ENCODE assay signal across 8 mouse cellular contexts in the genomic region with DNA sequence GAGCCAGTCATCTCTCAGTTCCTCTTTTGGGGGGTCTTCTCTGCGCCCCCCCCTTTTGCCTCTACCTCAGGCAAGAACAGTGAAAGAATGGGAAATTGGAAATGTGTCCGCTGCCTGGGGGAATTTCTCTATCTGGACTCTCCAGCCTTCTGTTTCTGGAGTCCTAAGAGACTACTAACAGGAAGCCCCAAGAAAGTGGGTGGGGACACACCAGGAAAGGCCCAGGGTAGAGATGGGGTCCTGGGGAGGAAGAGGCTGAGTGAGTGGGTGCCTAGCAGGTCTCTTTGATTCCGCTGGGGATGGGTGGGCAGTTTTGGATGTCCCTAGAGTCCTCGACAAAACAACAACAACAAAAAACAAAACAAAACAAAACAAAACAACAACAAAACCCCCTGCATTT. TPM values are rescaled to one million over a fixed set of nuclear protein-coding genes. Genes with fewer than 3 reads are reported as not detected.
DNase-seq lines count a peak whose midpoint lies in the region; ATAC-seq and TF ChIP-seq lines count a peak whose summit lies in the region.

No protein-coding gene starts in this region.

- H3K9ac ChIP-seq in kidney, postnatal 0 days (ENCODE audit: low read depth, low read length): no peak overlapping the region
- peak overlapping the region; percentile 75 for H3K9ac ChIP-seq in forebrain, embryonic 11.5 days (ENCODE audit: low read length)
- no peak overlapping the region for H3K9ac ChIP-seq in intestine, postnatal 0 days (ENCODE audit: low read depth, low read length)
- no peak overlapping the region; the same call in 1 of the 2 replicates for H3K9ac ChIP-seq in neural tube, embryonic 14.5 days (replicated peaks; ENCODE audit: low read depth, low read length)

- no peak for TF ChIP-seq CTCF in kidney, postnatal 0 days (IDR thresholded peaks at IDR 0.05; ENCODE audit: low read depth)
- TF ChIP-seq CTCF in intestine, postnatal 0 days (IDR thresholded peaks at IDR 0.05; ENCODE audit: low read depth): no peak

- peak overlapping the region; percentile 60 for H3K27ac ChIP-seq in kidney, postnatal 0 days
- no peak overlapping the region for H3K27ac ChIP-seq in forebrain, embryonic 11.5 days (ENCODE audit: low read depth, low read length)
- H3K27ac ChIP-seq in intestine, postnatal 0 days (ENCODE audit: low read depth, low read length): no peak overlapping the region
- no peak overlapping the region for H3K27ac ChIP-seq in neural tube, embryonic 14.5 days (ENCODE audit: low read depth, low read length)

- H3K27me3 ChIP-seq in kidney, postnatal 0 days (ENCODE audit: insufficient read depth, low read length): no peaks in the 10 kb centered on the region
- H3K27me3 ChIP-seq in forebrain, embryonic 11.5 days (ENCODE audit: control insufficient read depth, insufficient read depth, low read length): no peaks in the 10 kb centered on the region
- H3K27me3 ChIP-seq in intestine, postnatal 0 days (replicated peaks; ENCODE audit: control insufficient read depth, insufficient read depth, low read length): no peaks in the 10 kb centered on the region
- no peaks in the 10 kb centered on the region for H3K27me3 ChIP-seq in neural tube, embryonic 14.5 days (ENCODE audit: control insufficient read depth, insufficient read depth, low read length)

- peak overlapping the region; percentile 70 for H3K4me2 ChIP-seq in kidney, postnatal 0 days (ENCODE audit: low read length)
- peak overlapping the region; percentile 76 for H3K4me2 ChIP-seq in forebrain, embryonic 11.5 days (ENCODE audit: low read depth, low read length, severe bottlenecking)
- peak overlapping the region; percentile 92 for H3K4me2 ChIP-seq in intestine, postnatal 0 days (replicated peaks; ENCODE audit: low read depth)
- peak overlapping the region; percentile 87; the same call in 1 of the 2 replicates for H3K4me2 ChIP-seq in neural tube, embryonic 14.5 days (ENCODE audit: low read depth, low read length)

- ATAC-seq in kidney, postnatal 0 days (replicated peaks; ENCODE audit: low FRiP score, low read depth): no peak
- 0 out of 2 replicates have a peak, but pooled peaks have one; percentile 4 for ATAC-seq in forebrain, embryonic 11.5 days (replicated peaks; ENCODE audit: low FRiP score)
- no peak for ATAC-seq in intestine, postnatal 0 days
- no peak for ATAC-seq in neural tube, embryonic 14.5 days (ENCODE audit: low read depth)

- H3K4me3 ChIP-seq in kidney, postnatal 0 days (replicated peaks; ENCODE audit: low read depth, low read length): peak overlapping the region; percentile 65
- H3K4me3 ChIP-seq in forebrain, embryonic 11.5 days (ENCODE audit: low read depth, low read length): no peak overlapping the region; the same call in 1 of the 2 replicates
- H3K4me3 ChIP-seq in intestine, postnatal 0 days (ENCODE audit: low read depth, low read length): no peak overlapping the region; the same call in 1 of the 2 replicates
- H3K4me3 ChIP-seq in neural tube, embryonic 14.5 days (ENCODE audit: low read depth, low read length): peak overlapping the region; percentile 59

- H3K4me1 ChIP-seq in kidney, postnatal 0 days (replicated peaks; ENCODE audit: insufficient read depth, low read length): peaks cover 9% of the 10 kb centered on the region
- H3K4me1 ChIP-seq in forebrain, embryonic 11.5 days (replicated peaks; ENCODE audit: control insufficient read depth, insufficient read depth, low read length): peaks cover 8% of the 10 kb centered on the region
- 0 out of 2 replicates have a peak, but pooled peaks cover 4% of the 10 kb centered on the region for H3K4me1 ChIP-seq in intestine, postnatal 0 days (replicated peaks; ENCODE audit: control insufficient read depth, insufficient read depth, low read length)
- H3K4me1 ChIP-seq in neural tube, embryonic 14.5 days (ENCODE audit: control insufficient read depth, insufficient read depth, low read length): peaks cover 5% of the 10 kb centered on the region; the same call in 1 of the 2 replicates

- no peak for DNase-seq in kidney, postnatal 0 days (ENCODE audit: low spot score)
- no peak for DNase-seq in kidney, adult 18-20 months
- DNase-seq in forebrain, embryonic 11.5 days (ENCODE audit: low spot score): no peak
- no peak for DNase-seq in adrenal gland, adult 8-10 months
- DNase-seq in thymus, postnatal 4 days: no peak
- DNase-seq in spleen, adult 12 weeks (ENCODE audit: low spot score): no peak

- H3K9me3 ChIP-seq in kidney, postnatal 0 days (replicated peaks; ENCODE audit: low read length): no peaks in the 10 kb centered on the region
- no peaks in the 10 kb centered on the region for H3K9me3 ChIP-seq in forebrain, embryonic 11.5 days (ENCODE audit: control insufficient read depth, low read length)
- no peaks in the 10 kb centered on the region for H3K9me3 ChIP-seq in intestine, postnatal 0 days (ENCODE audit: control insufficient read depth)
- no peaks in the 10 kb centered on the region for H3K9me3 ChIP-seq in neural tube, embryonic 14.5 days (ENCODE audit: control insufficient read depth, low read length)

- H3K36me3 ChIP-seq in kidney, postnatal 0 days (ENCODE audit: insufficient read depth, low read length): no peaks in the 10 kb centered on the region
- H3K36me3 ChIP-seq in forebrain, embryonic 11.5 days (ENCODE audit: control insufficient read depth, insufficient read depth, low read length): no peaks in the 10 kb centered on the region
- no peaks in the 10 kb centered on the region for H3K36me3 ChIP-seq in intestine, postnatal 0 days (ENCODE audit: control insufficient read depth, insufficient read depth)
- H3K36me3 ChIP-seq in neural tube, embryonic 14.5 days (ENCODE audit: control insufficient read depth, insufficient read depth, low read length): no peaks in the 10 kb centered on the region

- WGBS in kidney, postnatal 0 days: 44% methylated on average over 4 of the region's 4 CpGs
- whole genome bisulfite sequencing in forebrain, embryonic 11.5 days: 46% methylated on average over 4 of the region's 4 CpGs
- WGBS in intestine, postnatal 0 days: 47% methylated on average over 4 of the region's 4 CpGs
- 43% methylated on average over 4 of the region's 4 CpGs for WGBS in neural tube, embryonic 14.5 days

RNA-seq across cellular contexts. Expression of gene Tnfsf9, which starts 0.6 kb away (rescaled TPM):
- 6.1 and 6.8 TPM in 2 replicates for polyA plus RNA-seq in kidney, postnatal 0 days (2015; fragmentation: Nextera tagmentation; extraction: Ambion mirVana)
- polyA plus RNA-seq in forebrain, embryonic 11.5 days (2014; fragmentation: Nextera tagmentation; extraction: Ambion mirVana): 10.9 and 12.9 TPM in 2 replicates
- polyA plus RNA-seq in intestine, postnatal 0 days (2015; fragmentation: Nextera tagmentation; extraction: Ambion mirVana): 1.2 and 1.6 TPM in 2 replicates
- 4.8 and 8.4 TPM in 2 replicates for polyA plus RNA-seq in neural tube, embryonic 14.5 days (2014; fragmentation: Nextera tagmentation; extraction: Ambion mirVana)
- total RNA-seq in adrenal gland, adult 8-10 months (2022): under 1 TPM in 3 of 4 experiments, not detected in 1; 0.21 to 0.30 (median 0.26) TPM

RNA-seq across cellular contexts. Expression of gene Tubb4a, which starts 16.9 kb away (rescaled TPM):
- polyA plus RNA-seq in kidney, postnatal 0 days (2015; fragmentation: Nextera tagmentation; extraction: Ambion mirVana): 15.4 and 16.4 TPM in 2 replicates
- 81.6 and 99.7 TPM in 2 replicates for polyA plus RNA-seq in forebrain, embryonic 11.5 days (2014; fragmentation: Nextera tagmentation; extraction: Ambion mirVana)
- polyA plus RNA-seq in intestine, postnatal 0 days (2015; fragmentation: Nextera tagmentation; extraction: Ambion mirVana): 12.6 and 14.6 TPM in 2 replicates
- polyA plus RNA-seq in neural tube, embryonic 14.5 days (2014; fragmentation: Nextera tagmentation; extraction: Ambion mirVana): 347 and 373 TPM in 2 replicates
- total RNA-seq in adrenal gland, adult 8-10 months (2022): 1 to 10 TPM; 4.4 to 6.8 (median 6.6) TPM

RNA-seq across cellular contexts. Expression of gene Dennd1c, which starts 26.2 kb away (rescaled TPM):
- 4.2 and 5.1 TPM in 2 replicates for polyA plus RNA-seq in kidney, postnatal 0 days (2015; fragmentation: Nextera tagmentation; extraction: Ambion mirVana)
- polyA plus RNA-seq in forebrain, embryonic 11.5 days (2014; fragmentation: Nextera tagmentation; extraction: Ambion mirVana): 4.6 and 5.7 TPM in 2 replicates
- 5.2 and 5.3 TPM in 2 replicates for polyA plus RNA-seq in intestine, postnatal 0 days (2015; fragmentation: Nextera tagmentation; extraction: Ambion mirVana)
- 3.2 and 4.3 TPM in 2 replicates for polyA plus RNA-seq in neural tube, embryonic 14.5 days (2014; fragmentation: Nextera tagmentation; extraction: Ambion mirVana)
- 1 to 10 TPM; 1.5 to 4.3 (median 2.5) TPM for total RNA-seq in adrenal gland, adult 8-10 months (2022)

RNA-seq across cellular contexts. Expression of gene Slc25a23, which starts 44.8 kb away (rescaled TPM):
- polyA plus RNA-seq in kidney, postnatal 0 days (2015; fragmentation: Nextera tagmentation; extraction: Ambion mirVana): 10.2 and 10.7 TPM in 2 replicates
- polyA plus RNA-seq in forebrain, embryonic 11.5 days (2014; fragmentation: Nextera tagmentation; extraction: Ambion mirVana): 19.9 and 21.5 TPM in 2 replicates
- polyA plus RNA-seq in intestine, postnatal 0 days (2015; fragmentation: Nextera tagmentation; extraction: Ambion mirVana): 4.8 and 5.1 TPM in 2 replicates
- 37.2 and 48.9 TPM in 2 replicates for polyA plus RNA-seq in neural tube, embryonic 14.5 days (2014; fragmentation: Nextera tagmentation; extraction: Ambion mirVana)
- 100 to 1,000 TPM in 2 of 4 experiments, 10 to 100 TPM in 2; 66.5 to 128 (median 97.6) TPM for total RNA-seq in adrenal gland, adult 8-10 months (2022)

RNA-seq across cellular contexts. Expression of gene Cd70, which starts 45.1 kb away (rescaled TPM):
- 0.28 TPM in 1 of 2 replicates, not detected in the other for polyA plus RNA-seq in kidney, postnatal 0 days (2015; fragmentation: Nextera tagmentation; extraction: Ambion mirVana)
- not detected in 2 replicates for polyA plus RNA-seq in forebrain, embryonic 11.5 days (2014; fragmentation: Nextera tagmentation; extraction: Ambion mirVana)
- not detected in 2 replicates for polyA plus RNA-seq in intestine, postnatal 0 days (2015; fragmentation: Nextera tagmentation; extraction: Ambion mirVana)
- polyA plus RNA-seq in neural tube, embryonic 14.5 days (2014; fragmentation: Nextera tagmentation; extraction: Ambion mirVana): 0.44 and 2.3 TPM in 2 replicates
- not detected for total RNA-seq in adrenal gland, adult 8-10 months (2022)

Comparison
In these comparisons a context has a peak if more than half of its experiments do, and no peak if none do; other contexts are left out.
1. H3K4me3 ChIP-seq: peak in kidney, postnatal 0 days (single experiment) and neural tube, embryonic 14.5 days (single experiment); none in forebrain, embryonic 11.5 days (single experiment) and intestine, postnatal 0 days (single experiment).
2. Peak in every context shown above with its lines, with median percentiles within 50 percentile points of each other: H3K4me2 ChIP-seq.